Mouse (Mus musculus) T-cell, adult 2 months (primary cell): ENCODE results near the gene Marf1.
"Not testable (repeated sequence)": the region's sequence is repeated elsewhere in the genome, so short reads cannot be mapped to it uniquely, and the experiment has no call there.

Source experiments
- DNase-seq: peaks from one replicate; pipeline ENCODE4 v3.0.0; 2022; ENCODE audit warnings: low spot score

The Marf1 gene

DNA sequence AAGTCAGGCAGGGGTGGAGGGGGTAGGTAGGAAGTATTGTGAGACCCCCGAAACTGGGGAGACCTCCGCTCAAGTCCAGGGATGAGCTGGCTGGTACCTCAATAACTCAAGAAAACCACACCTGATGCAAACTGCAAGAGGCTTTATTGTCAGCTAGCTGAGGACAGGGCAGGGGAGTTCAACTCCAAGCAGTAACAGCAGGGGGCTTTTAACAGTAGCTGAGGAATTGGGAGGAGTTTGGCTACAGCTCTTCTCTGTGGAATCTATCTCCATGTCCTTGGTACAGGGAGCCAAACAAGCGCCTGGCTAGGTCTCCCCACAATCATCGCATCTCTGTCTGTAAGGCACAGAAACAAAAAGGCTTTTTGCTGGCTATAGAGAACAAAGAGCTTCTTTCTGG lies 96.6 kb downstream of the Marf1 start:
- not testable (repeated sequence) for DNase-seq

DNA sequence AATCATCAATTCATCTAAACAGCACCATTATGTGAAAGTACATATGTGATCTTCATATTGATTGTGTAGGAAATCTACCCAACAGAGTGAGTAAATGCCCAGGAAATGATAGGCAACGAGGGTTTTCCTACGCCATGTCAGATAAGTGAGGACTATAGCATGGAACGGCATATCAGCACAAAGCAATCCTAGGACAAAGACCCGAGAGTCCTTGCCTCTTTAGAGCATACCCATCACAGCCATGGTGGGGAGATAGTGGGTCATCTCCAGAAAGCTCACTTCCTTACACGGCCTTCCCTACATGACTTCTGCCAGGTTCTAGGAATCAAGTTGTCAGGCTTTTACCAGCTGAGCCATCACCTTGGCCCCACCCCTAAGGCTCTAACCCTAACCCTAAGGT lies 103.3 kb downstream of the Marf1 start:
- no peak for DNase-seq
